Mouse (Mus musculus) gastrocnemius, adult 8-10 months (tissue): ENCODE data around the gene Spon2. TPM values are rescaled to one million over a fixed set of nuclear protein-coding genes. Genes with fewer than 3 reads are reported as not detected.

Experiments used
- DNase-seq, 2 experiments: peaks; one replicate each; pipeline ENCODE4 v3.0.0; 2022; ENCODE audit warnings: low spot score in 2 of 2
- total RNA-seq, 4 experiments: library from RNA; stranded (reverse); gene quantifications; 2 replicates each; pipeline ENCODE4 v1.2.4; 2022

Spon2 gene
- total RNA-seq, 4 experiments from 2014 or later: 0.67 to 1.1 (median 0.88) TPM

DNA sequence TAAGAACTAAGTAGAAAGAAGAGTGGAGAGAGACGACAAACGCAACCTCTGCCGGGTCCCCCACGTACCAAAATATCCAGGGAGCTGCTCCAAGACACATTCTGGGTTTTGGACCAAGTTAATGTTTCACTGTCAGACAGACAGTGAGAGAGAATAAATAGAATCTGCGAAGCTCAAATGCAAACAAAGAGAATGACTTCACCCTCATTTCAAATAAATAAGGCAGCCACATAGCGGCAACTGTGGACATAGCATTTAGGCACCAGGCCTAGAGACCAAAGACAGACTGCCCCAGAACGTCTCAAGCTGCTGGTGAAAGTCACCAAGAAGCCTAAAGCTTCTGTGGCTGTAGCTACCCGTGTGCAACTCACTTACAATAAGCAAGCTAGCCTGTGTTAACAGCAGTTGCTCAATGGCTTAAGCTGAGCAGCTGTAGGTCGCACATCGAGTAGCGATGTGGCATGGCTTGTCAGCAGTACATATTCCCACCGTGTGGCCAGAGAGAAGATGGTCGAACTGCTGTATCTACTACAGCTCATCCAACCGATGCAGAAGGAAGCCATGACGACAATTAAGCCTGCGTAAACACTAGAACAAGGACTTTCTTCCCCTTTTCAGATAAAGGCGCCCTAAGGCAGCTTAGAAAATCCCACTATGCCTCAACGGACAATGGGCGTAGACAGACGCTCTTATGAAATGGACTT lies 643 bp upstream of the Spon2 start:
- DNase-seq: no peak

DNA sequence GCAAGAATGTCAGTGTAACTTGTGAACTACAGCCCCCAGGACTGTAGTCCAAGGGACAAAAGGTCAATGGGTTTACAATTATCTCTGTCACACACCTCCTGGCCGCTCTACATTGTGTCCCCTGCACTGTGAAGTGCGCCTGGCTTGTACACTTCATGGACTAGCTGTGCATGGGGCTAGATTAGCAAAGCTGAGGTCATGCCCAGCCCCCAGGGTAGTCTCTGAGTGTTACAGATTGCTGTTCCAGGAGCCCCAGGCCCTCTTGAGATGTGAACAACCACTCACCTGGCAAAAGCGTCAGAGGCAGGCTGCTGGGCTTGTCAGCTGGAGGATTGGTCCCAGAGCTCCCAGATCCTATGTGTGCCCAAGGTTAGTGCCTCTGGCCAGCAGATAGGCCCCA lies 592 bp downstream of the Spon2 start:
- no peak for DNase-seq

GRCm38 (mm10) chr5:33214723-33215122 lies 3.5 kb downstream of the Spon2 start:
- DNase-seq: no peak

DNA sequence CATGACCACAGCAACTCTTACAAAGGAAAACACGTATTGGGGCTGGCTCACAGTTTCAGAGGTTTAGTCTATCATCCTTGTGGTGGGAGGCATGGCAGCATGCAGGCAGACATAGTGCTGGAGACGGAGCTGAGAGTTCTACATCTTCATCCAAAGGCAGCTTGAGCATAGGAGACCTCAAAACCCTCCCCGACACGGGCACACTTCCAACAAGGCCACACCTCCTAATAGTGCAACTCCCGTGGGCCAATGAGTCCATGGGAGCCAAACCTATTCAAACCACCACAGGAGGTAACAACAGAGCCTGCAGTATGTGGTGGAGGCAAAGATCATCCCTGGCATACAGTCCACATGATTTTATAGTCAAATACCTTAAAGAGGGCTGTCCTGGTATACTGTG lies 7.0 kb downstream of the Spon2 start:
- no peak for DNase-seq

DNA sequence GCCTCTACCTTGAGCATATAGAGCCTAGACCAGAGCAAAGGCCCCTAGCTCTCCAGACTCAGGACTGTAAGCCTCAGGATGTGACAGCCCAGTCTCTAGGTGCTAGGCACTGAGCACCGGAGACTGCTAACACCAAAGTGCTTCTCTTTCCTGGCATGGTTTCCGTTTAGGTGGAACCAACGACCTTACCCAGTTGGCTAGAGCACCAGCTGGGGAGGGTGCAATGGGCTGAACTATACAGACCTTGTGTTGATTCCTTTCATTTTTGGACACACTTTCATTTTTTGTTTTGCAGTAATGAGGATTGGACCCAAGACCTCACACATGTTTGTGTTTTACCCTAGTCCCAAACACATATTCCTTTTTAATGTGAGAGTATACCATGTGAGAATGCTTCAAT lies 7.7 kb downstream of the Spon2 start:
- no peak for DNase-seq

DNA sequence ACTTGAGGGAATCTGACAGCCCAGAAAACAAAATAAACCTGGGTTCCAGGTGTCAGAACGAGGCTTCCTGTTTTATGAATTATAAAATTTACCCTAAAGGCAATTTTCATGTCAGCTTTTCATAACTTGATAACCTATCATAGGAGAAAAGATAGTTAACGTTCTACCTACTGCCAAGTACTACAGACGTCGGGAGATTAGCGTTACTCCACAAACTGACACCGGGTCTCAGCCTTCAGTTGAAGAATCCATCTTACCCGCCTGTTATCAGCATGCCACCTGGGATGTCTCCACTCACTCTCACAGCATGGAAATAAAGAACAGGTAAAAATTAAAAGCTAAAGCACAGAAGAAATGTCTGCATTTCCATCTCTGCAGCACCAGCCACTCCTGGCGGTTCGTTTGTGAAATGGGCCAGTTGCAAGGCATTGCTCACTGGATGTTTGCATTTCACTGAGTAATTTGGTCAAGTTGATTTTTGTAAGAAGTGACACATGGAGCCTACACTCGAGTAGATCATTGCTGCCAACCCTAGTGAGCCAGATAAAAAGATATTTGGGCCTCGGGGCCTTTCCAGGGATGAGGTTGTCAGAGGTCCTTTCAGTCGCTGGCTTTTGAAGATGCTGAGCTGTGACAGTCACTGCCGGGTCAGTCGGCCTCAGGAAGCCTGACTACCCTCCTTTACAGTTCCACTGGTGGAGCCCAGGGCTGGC lies 9.6 kb downstream of the Spon2 start:
- DNase-seq: no peak

DNA sequence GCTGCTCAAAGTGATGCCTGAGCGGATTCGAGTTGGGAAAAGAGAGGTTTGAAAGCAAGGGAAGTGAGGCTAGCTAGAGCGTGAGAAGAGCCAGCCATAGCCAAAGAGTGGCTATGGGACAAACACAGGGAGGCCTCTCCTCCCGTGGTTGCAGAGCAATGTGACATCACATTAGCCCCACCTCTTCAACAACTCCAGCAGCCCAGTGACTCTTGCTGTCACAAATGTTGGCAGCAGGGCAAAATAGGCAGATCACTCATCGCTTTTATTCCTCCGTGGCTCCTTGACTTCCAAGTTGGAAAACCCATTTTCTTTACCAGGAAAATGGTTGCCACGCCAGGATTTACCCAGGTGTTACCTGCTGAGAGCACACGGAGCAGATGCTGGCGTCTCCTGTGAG lies 11.1 kb downstream of the Spon2 start:
- no peak for DNase-seq

GRCm38 (mm10) chr5:33206328-33206727 lies 11.9 kb downstream of the Spon2 start:
- no peak for DNase-seq

DNA sequence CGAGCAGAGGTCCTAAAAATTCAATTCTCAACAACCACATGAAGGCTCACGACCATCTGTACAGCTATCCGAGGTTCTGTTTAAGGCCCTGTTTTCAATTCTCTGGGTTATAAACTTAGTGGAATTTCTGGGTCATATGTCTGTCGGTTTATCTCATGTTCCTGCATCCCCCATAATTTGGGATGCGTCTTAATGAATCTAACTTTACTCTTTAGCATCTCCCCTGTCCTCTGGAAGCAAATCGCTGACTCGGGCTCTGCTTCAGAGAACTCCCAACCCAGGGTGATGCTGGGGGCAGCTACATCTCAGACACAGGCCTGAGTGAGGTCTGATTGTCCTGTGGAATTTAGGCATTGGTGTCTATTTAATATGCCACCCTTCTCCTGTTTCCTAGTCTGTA lies 14.0 kb downstream of the Spon2 start:
- no peak for DNase-seq

DNA sequence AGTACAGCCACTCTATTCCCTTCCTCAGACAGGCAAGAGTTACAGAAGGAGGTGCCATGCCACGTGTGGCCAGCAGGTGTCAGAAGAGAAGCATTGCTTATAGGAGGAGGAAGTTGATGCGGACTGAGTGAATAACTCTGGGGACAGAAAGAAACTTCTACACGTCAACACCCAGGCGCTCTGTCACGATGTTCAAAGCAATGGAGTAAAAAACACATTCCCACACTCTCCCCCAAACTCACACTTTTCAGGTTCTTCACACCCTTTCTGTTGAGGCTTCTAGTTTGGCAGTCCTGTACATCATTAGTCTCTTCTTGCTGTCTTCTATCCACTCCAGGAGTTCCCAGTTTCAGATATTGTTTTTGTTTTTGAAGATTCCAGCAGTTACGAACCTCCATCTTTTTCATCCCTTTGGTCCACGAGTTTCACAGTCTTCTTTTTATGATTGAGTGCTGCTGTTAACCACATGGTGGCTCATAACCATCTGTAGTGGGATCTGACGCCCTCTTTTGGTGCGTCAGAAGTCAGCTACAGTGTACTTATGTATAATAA lies 14.5 kb downstream of the Spon2 start:
- peak; percentile 62 to 66 for DNase-seq

- no peak for DNase-seq
Observed at GRCm38 (mm10) chr5:33203171-33203565, 15.1 kb downstream of the Spon2 start.

- no peak for DNase-seq
Observed at GRCm38 (mm10) chr5:33202516-33203170, 15.6 kb downstream of the Spon2 start.

- no peak for DNase-seq
Observed at GRCm38 (mm10) chr5:33201697-33202096, 16.6 kb downstream of the Spon2 start.

GRCm38 (mm10) chr5:33200071-33200470 lies 18.2 kb downstream of the Spon2 start:
- no peak for DNase-seq

DNA sequence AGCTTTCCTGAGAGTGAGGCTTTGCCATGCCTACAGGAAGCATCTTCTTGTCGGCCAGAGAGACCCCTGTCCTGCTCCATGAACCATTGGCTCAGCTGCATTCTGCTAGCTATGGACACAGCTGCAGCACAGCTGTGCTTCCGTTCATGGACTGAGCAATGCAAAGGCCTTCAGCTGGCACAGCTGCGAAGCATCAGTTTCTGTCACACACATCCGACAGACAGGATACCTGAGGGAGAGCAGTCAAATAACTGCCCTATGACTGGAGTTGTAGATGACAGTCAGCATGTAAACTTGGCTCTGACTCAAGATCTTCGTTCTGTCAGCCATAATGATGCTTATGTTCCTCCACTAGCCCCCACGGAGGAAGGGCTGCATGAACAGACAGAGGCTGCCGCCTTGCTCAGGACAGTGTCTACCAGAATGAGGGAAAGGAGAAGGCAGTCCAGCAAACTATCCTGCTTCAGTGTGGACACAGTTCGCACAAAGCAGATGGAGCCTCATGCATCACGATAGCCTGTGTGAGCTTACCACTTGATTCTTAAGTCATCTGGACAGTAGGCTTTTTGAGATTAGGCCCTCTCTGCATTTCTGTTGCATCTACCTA lies 22.9 kb downstream of the Spon2 start:
- DNase-seq: no peak

DNA sequence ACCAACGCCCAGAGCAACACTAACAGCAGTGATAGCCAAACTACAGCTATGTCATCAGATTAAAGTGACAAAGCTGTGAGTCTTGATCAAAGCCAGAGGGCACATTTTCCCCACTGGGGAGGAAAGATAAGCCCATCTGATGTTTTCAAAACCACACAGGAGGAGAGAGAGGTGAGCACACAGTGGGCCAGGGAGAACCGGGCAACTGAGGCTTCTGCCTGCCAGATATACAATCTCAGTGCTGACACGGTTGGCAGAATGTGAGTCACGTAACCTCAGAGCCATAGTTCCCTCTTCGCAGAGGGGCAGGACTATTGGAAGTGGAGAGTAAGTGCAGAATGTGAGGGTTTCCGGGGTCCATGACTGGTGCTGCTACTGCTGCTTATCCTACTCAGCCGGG lies 24.7 kb downstream of the Spon2 start:
- no peak for DNase-seq

Other genes starting within 250 kb of the Spon2 start
- gene Ywhah, start 199.6 kb downstream of the Spon2 start, total RNA-seq: 10 to 100 TPM; 41.2 to 58.3 (median 44.9) TPM
- gene Slc5a1, start 114.2 kb downstream of the Spon2 start, total RNA-seq: not detected
- 100 to 1,000 TPM; 241 to 265 (median 251) TPM for gene Ctbp1, start 56.5 kb upstream of the Spon2 start, total RNA-seq
- gene Maea, start 117.1 kb upstream of the Spon2 start, total RNA-seq: 10 to 100 TPM; 60.6 to 66.4 (median 64.5) TPM
- gene Uvssa, start 160.1 kb upstream of the Spon2 start, total RNA-seq: 1 to 10 TPM; 1.6 to 2.4 (median 2.3) TPM
- gene Nkx1-1, start 215.5 kb upstream of the Spon2 start, total RNA-seq: not detected